Mouse (Mus musculus) forebrain, embryonic 10.5 days (tissue): ENCODE data around the gene Ggt5. TPM values are rescaled to one million over a fixed set of nuclear protein-coding genes. Genes with fewer than 3 reads are reported as not detected.

Source experiments
- DNase-seq: peaks from one replicate; pipeline ENCODE4 v3.0.0-alpha.2; 2017; ENCODE audit warnings: low spot score; ENCODE audit errors: extremely low spot score
- H3K27ac ChIP-seq: fragments of 300-500 bp; sonication (generic); 2 replicates; pipeline ENCODE4 v1.5.1; 2016; ENCODE audit warnings: mild to moderate bottlenecking
- H3K27me3 ChIP-seq: fragments of 300-500 bp; sonication (generic); 2 replicates; pipeline ENCODE4 v1.6.1; 2016; ENCODE audit warnings: mild to moderate bottlenecking; ENCODE audit not compliant: poor library complexity, severe bottlenecking
- H3K36me3 ChIP-seq: fragments of 300-500 bp; sonication (generic); replicated peaks from 2 replicates; pipeline ENCODE4 v1.6.1; 2016; ENCODE audit warnings: mild to moderate bottlenecking, moderate library complexity
- H3K4me1 ChIP-seq: fragments of 300-500 bp; sonication (generic); 2 replicates; pipeline ENCODE4 v1.6.1; 2016
- H3K4me3 ChIP-seq: fragments of 300-500 bp; sonication (generic); 2 replicates; pipeline ENCODE4 v1.5.1; 2016; ENCODE audit warnings: mild to moderate bottlenecking, moderate library complexity
- H3K9me3 ChIP-seq: fragments of 300-500 bp; sonication (generic); 2 replicates; pipeline ENCODE4 v1.6.1; 2016; ENCODE audit warnings: mild to moderate bottlenecking, moderate library complexity
- WGBS: fragments of 180-500 bp; shearing (Covaris S2); methylation state at CpG from one replicate; pipeline ENCODE4 v1.1.7; 2016; 5-methylcytosine and 5-hydroxymethylcytosine counted together
- polyA plus RNA-seq: library from polyadenylated mRNA; unstranded; fragments of >200 nt; fragmentation: Nextera tagmentation; extraction: Ambion mirVana; gene quantifications from 2 replicates; pipeline ENCODE4 v1.2.1, GENCODE M21; 2016

Ggt5 gene
- polyA plus RNA-seq: 0.21 and 0.97 TPM in 2 replicates

DNA sequence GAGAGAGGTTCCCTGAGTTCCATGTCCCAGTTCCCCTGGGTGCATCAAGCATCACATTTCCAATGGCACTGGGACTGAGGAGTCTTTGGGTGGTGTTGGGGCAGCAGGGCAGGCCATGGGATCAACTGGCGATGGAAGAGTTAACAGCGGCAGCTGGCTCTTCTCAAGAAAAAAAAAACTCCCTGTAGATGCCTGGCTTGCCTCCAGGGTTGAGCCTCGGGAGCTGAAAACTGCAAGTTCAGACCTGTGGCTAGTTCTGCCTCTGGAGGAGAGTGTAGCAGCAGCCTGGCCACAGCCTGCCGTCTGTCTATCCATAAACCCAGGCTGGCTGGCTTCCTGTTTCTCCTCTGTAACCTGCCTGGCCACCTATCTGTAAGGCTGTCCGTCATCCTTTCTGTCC lies at the start of gene Ggt5:
Gene Ggt5, plus strand, starts transcription at position 212 of the 400 bp plus-strand sequence.
- Histone ChIP-seq H3K27me3 (peaks cover 18% of the 10 kb centered on the region), H3K27ac (peak within 1 kb of the TSS; percentile 17; the same call in 1 of the 2 replicates), H3K36me3 (no peaks in the 10 kb centered on the region), H3K4me1 (peaks cover 20% of the 10 kb centered on the region), H3K4me3 (no peak within 1 kb of the TSS), H3K9me3 (no peaks in the 10 kb centered on the region)
- no peak for DNase-seq
- WGBS: 45% methylated on average over 5 of the region's 5 CpGs

DNA sequence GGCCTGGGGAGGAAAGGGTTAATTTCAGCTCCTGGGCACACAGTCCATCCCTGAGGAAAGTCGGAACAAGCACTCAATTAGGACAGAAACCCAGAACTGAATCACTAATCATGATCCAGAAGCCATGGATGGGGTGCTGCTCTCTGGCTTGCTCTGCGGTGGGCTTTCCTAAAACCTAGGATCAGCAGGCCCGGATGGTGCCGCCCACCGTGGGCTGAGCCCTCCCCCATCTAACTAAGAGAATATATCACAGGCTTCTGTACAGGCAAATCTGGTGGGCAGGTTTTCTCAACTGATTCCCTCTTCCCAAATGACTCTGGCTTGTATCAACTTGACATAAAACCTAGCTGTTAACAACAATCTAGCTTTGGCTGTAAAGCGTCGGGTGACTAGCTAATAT lies 41.2 kb upstream of the Ggt5 start:
- H3K27me3 ChIP-seq: no peaks in the 10 kb centered on the region
- DNase-seq: no peak
- WGBS: 86% methylated on average over 7 of the region's 7 CpGs
- H3K27ac ChIP-seq: no peak overlapping the region
- peaks cover 8% of the 10 kb centered on the region; the same call in 1 of the 2 replicates for H3K9me3 ChIP-seq
- H3K4me3 ChIP-seq: no peak overlapping the region
- no peaks in the 10 kb centered on the region for H3K36me3 ChIP-seq
- peaks cover 7% of the 10 kb centered on the region; the same call in 1 of the 2 replicates for H3K4me1 ChIP-seq

DNA sequence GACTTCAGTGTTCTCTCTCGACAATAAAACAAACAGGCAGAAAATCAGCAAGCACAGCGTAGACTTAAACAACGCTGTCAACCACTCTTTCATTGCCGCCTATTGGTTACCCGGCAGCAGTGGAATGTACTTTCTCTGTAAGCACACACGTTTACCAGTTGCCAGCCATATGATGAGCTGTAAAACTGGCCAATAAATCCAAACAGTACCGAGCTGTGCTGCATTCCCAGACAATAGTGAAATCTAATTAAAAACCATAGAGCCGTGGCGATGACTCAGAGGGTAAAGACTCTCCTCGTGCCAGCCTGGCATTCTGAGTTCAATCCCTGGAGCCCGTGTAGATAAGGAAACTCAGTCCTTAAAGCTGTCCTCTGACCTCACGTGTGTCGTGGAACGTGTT lies 40.7 kb upstream of the Ggt5 start:
- 87% methylated on average over 14 of the region's 14 CpGs for WGBS
- Histone ChIP-seq H3K4me3 (no peak overlapping the region), H3K27ac (no peak overlapping the region), H3K27me3 (no peaks in the 10 kb centered on the region), H3K9me3 (peaks cover 8% of the 10 kb centered on the region; the same call in 1 of the 2 replicates), H3K36me3 (no peaks in the 10 kb centered on the region), H3K4me1 (peaks cover 10% of the 10 kb centered on the region; the same call in 1 of the 2 replicates)
- no peak for DNase-seq

DNA sequence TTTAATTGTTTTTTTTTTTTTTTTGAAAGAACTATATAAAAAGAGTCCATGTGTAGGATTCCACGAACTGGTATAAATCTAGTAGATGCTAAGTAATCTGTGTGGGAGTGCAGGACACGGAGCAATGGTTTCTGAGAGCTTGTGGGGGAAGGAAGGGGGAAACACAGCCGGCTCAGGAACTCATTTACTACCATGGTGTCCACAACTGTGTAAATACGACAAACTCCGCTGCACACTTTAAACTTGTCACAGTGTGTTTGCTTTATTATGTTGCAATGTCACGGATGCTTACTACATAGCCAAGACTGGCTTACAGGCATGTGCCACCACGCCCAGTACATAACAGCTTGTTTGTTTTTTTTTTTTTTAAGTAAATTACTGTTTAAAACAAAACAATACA lies 39.3 kb upstream of the Ggt5 start:
- H3K9me3 ChIP-seq: peaks cover 4% of the 10 kb centered on the region; the same call in 1 of the 2 replicates
- WGBS: 86% methylated on average over 7 of the region's 7 CpGs
- no peak for DNase-seq
- no peak overlapping the region for H3K27ac ChIP-seq
- H3K4me1 ChIP-seq: peaks cover 10% of the 10 kb centered on the region; the same call in 1 of the 2 replicates
- H3K36me3 ChIP-seq: no peaks in the 10 kb centered on the region
- H3K27me3 ChIP-seq: no peaks in the 10 kb centered on the region
- H3K4me3 ChIP-seq: no peak overlapping the region

GRCm38 (mm10) chr10:75551175-75551574 lies 38.0 kb upstream of the Ggt5 start:
- Histone ChIP-seq H3K9me3 (no peaks in the 10 kb centered on the region), H3K27me3 (peaks cover 2% of the 10 kb centered on the region; the same call in 1 of the 2 replicates), H3K27ac (no peak overlapping the region), H3K4me1 (peaks cover 16% of the 10 kb centered on the region), H3K36me3 (no peaks in the 10 kb centered on the region), H3K4me3 (no peak overlapping the region)
- WGBS: 57% methylated on average over 12 of the region's 12 CpGs
- DNase-seq: no peak

GRCm38 (mm10) chr10:75552106-75552505 lies 37.0 kb upstream of the Ggt5 start:
- Histone ChIP-seq H3K27ac (no peak overlapping the region), H3K4me3 (no peak overlapping the region), H3K9me3 (no peaks in the 10 kb centered on the region), H3K4me1 (peaks cover 25% of the 10 kb centered on the region), H3K27me3 (peaks cover 11% of the 10 kb centered on the region), H3K36me3 (no peaks in the 10 kb centered on the region)
- no peak for DNase-seq
- WGBS: 81% methylated on average over 2 of the region's 2 CpGs

DNA sequence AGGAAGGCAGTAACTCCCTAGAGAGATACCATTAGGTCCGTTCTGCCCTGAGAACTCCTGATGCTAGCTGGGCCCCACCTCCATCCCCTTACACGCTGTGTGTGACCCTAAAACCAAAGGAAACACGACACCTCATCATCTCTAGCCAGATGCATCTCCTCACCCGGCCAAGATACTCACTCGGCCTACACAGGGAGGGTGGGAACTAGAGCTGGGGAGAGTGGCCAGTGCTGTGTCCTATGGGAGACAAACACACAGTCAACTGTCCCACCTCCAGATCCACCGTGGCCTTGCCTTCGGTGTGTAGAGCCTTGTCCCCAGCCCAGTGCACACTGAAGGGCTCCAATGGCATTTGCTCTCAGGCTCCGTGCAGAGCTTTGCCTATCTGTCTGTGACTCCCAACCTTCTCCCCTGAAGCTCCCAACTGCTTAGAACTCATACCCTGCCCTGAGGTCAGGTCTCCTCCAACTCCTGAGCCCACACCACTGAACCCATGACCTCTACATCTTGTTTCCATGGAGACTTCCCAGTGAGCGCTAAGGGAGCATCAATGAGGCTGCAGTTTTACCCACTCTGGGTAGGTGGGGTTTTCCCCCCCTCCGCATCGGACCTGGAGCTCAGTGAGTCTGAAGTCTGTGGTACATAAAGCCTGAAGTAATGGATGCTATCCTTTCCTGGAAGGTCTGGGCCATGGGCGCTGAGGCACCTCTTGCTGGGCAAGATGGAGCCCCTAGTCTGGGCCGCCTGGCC lies 36.3 kb upstream of the Ggt5 start:
- H3K27ac ChIP-seq: no peak overlapping the region
- DNase-seq: no peak
- no peaks in the 10 kb centered on the region for H3K9me3 ChIP-seq
- H3K27me3 ChIP-seq: peaks cover 19% of the 10 kb centered on the region
- no peak overlapping the region for H3K4me3 ChIP-seq
- H3K36me3 ChIP-seq: no peaks in the 10 kb centered on the region
- WGBS: 75% methylated on average over 13 of the region's 13 CpGs
- peaks cover 27% of the 10 kb centered on the region for H3K4me1 ChIP-seq

DNA sequence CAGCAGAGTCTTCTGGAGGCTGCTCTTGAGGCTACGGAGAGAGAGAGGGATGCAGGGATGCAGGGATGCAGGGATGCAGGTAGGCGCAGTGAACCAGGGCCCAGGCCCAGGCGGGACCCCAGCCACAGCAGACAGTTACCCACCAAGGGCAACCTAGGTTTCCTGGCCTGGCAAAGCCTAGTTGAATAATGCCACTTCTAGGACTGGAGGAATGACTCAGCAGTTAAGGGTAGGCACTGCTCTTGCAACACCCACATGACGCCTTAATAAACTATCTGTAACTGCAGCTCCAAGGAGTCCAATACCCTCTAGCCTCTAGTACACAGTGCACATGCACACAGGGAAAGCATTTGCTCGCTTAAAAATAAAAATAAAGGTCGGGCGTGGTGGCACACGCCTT lies 35.0 kb upstream of the Ggt5 start:
- H3K27ac ChIP-seq: no peak overlapping the region
- peaks cover 31% of the 10 kb centered on the region for H3K27me3 ChIP-seq
- no peak overlapping the region for H3K4me3 ChIP-seq
- no peaks in the 10 kb centered on the region for H3K9me3 ChIP-seq
- H3K36me3 ChIP-seq: no peaks in the 10 kb centered on the region
- H3K4me1 ChIP-seq: peaks cover 36% of the 10 kb centered on the region
- DNase-seq: no peak
- WGBS: 90% methylated on average over 8 of the region's 8 CpGs

- no peak for DNase-seq
- peaks cover 50% of the 10 kb centered on the region for H3K4me1 ChIP-seq
- WGBS: 75% methylated on average over 6 of the region's 6 CpGs
- H3K4me3 ChIP-seq: no peak overlapping the region
- H3K36me3 ChIP-seq: no peaks in the 10 kb centered on the region
- H3K9me3 ChIP-seq: no peaks in the 10 kb centered on the region
- peaks cover 46% of the 10 kb centered on the region for H3K27me3 ChIP-seq
- peak overlapping the region; percentile 73 for H3K27ac ChIP-seq
Observed at GRCm38 (mm10) chr10:75555557-75555956, 33.6 kb upstream of the Ggt5 start.

- WGBS: 46% methylated on average over 9 of the region's 9 CpGs
- peaks cover 50% of the 10 kb centered on the region for H3K27me3 ChIP-seq
- H3K36me3 ChIP-seq: no peaks in the 10 kb centered on the region
- H3K27ac ChIP-seq: peak overlapping the region; percentile 73
- no peak overlapping the region for H3K4me3 ChIP-seq
- peaks cover 53% of the 10 kb centered on the region for H3K4me1 ChIP-seq
- H3K9me3 ChIP-seq: no peaks in the 10 kb centered on the region
- no peak for DNase-seq
Observed at GRCm38 (mm10) chr10:75556026-75556425, 33.1 kb upstream of the Ggt5 start.

DNA sequence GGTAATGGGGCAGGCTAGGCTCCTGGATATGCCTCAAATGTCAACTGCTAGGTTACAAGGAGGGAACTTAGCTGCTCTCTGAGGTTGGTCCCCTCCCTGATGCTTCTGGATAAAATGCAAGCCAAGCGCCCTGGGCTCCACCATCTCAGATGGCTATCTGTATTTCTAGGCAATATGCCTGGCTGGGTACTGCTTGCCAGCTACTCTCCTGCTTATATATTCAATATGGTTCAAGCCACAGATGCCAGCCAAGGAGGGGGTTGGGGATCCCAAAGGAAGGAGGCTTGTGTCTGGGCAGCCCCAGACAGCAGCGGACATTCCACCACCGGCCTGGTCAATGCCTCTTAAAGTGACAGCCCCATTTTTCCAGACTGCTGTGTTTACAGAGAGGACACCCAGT lies 30.6 kb upstream of the Ggt5 start:
- Histone ChIP-seq H3K27ac (no peak overlapping the region), H3K4me3 (0 out of 2 replicates have a peak overlapping the region, but pooled peaks have one; percentile 74), H3K9me3 (no peaks in the 10 kb centered on the region), H3K4me1 (peaks cover 43% of the 10 kb centered on the region), H3K27me3 (peaks cover 74% of the 10 kb centered on the region), H3K36me3 (no peaks in the 10 kb centered on the region)
- WGBS: 28% methylated on average over 3 of the region's 3 CpGs
- no peak for DNase-seq

DNA sequence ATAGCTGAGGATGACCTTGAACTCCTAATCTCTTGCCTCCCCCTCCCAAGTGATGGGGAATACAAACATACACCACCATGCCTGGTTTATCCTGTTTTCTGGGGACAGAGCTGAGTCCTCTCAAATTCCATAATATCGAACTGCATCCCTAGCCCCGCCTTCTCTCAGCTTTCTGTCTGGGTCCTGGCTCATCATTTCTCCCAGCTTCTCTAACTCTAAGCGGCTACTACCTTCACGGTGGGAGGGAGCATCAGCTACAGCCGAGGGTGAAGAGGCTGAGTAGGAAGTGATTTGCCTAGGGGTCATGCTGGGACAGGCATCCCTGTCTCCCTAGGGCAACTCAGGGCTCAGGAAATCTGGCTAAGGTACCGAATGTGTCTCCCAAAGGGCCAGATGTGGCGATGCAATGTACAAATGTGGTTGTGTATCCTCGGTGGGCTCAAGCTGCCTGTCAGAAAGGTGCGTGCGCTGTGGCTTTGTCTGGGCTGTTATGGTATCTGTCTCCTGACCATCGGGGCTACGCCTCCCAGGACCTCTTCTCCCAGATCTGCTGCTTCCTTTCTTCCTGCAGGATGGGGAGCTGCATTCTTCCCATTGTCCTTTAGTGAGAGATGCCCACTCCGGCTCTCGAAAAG lies 30.0 kb upstream of the Ggt5 start:
- H3K27me3 ChIP-seq: peaks cover 80% of the 10 kb centered on the region
- H3K4me1 ChIP-seq: peaks cover 43% of the 10 kb centered on the region
- no peaks in the 10 kb centered on the region for H3K9me3 ChIP-seq
- no peaks in the 10 kb centered on the region for H3K36me3 ChIP-seq
- 5% methylated on average over 14 of the region's 14 CpGs for WGBS
- peak; percentile 37 for DNase-seq
- peak overlapping the region; percentile 74 for H3K4me3 ChIP-seq
- peak overlapping the region; percentile 85 for H3K27ac ChIP-seq
